Mouse (Mus musculus): ENCODE measurements around the gene Plekha8. TPM values are rescaled to one million over a fixed set of nuclear protein-coding genes. Genes with fewer than 3 reads are reported as not detected.

Gene Plekha8
- polyA plus RNA-seq, 1 experiment from 2014 or later: 13.0 TPM

DNA sequence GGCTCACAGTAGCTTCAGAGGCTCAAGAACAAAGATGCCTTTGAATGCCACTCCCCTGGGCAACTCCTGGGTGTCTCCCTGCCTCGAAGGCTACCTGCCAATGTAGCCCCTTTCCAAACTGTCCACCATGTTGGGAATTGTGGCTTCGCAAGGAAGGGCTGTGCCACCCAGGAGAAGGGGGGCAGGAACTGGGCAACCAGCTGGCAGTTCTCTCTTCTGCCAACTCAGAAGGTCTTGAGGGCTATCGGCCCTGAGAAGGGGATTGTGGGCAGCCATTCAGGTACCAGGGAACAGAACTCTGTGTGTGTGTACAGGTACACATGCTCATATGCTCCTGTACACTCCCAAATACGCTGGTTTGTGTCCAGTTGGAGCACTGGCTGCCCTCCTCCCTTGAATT is 89.2 kb downstream of the Plekha8 start:
- Histone ChIP-seq H3K4me2 (no peak overlapping the region), H3K4me1 (ENCODE audit: control insufficient read depth, insufficient read depth, low read length) (peaks cover 9% of the 10 kb centered on the region; the same call in 1 of the 2 replicates), H3K27ac (ENCODE audit: low read depth, low read length) (no peak overlapping the region), H3K4me3 (ENCODE audit: low read depth, low read length) (no peak overlapping the region), H3K9me3 (replicated peaks; ENCODE audit: control insufficient read depth, low read length) (no peaks in the 10 kb centered on the region), H3K27me3 (ENCODE audit: control insufficient read depth, insufficient read depth, low read length) (peaks cover 27% of the 10 kb centered on the region), H3K9ac (ENCODE audit: low read depth, low read length) (no peak overlapping the region), H3K36me3 (ENCODE audit: control insufficient read depth, insufficient read depth, low read length) (no peaks in the 10 kb centered on the region)
- 90% methylated on average over 4 of the region's 4 CpGs for WGBS (ENCODE audit: insufficient replicate concordance)
- ATAC-seq (replicated peaks; ENCODE audit: insufficient number of reproducible peaks, low FRiP score, low TSS enrichment): no peak

DNA sequence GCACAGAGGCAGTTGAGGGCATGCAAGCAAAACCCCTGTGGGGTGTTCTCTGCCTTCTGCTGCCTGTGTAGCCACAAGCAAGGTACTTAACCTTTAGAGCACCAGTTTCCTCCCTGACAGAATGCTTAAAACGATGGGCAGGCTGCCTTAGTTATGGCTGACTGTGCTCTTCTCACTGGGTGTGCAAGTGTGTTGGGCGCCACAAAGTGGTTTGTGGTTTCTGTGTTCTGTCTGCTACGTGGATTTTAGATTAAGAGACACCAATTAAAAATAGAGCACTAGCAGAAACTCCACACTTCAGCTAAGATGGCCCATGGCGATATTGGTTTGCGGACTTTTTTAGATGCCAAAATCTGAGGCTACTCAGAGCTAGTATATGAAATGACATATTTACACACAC is 90.2 kb downstream of the Plekha8 start:
- H3K4me2 ChIP-seq: no peak overlapping the region
- peaks cover 9% of the 10 kb centered on the region; the same call in 1 of the 2 replicates for H3K4me1 ChIP-seq (ENCODE audit: control insufficient read depth, insufficient read depth, low read length)
- no peak overlapping the region for H3K4me3 ChIP-seq (ENCODE audit: low read depth, low read length)
- no peak overlapping the region for H3K9ac ChIP-seq (ENCODE audit: low read depth, low read length)
- ATAC-seq (replicated peaks; ENCODE audit: insufficient number of reproducible peaks, low FRiP score, low TSS enrichment): no peak
- WGBS (ENCODE audit: insufficient replicate concordance): 81% methylated on average over 5 of the region's 5 CpGs
- no peaks in the 10 kb centered on the region for H3K36me3 ChIP-seq (ENCODE audit: control insufficient read depth, insufficient read depth, low read length)
- H3K27me3 ChIP-seq (ENCODE audit: control insufficient read depth, insufficient read depth, low read length): peaks cover 28% of the 10 kb centered on the region
- no peaks in the 10 kb centered on the region for H3K9me3 ChIP-seq (replicated peaks; ENCODE audit: control insufficient read depth, low read length)
- H3K27ac ChIP-seq (ENCODE audit: low read depth, low read length): no peak overlapping the region

DNA sequence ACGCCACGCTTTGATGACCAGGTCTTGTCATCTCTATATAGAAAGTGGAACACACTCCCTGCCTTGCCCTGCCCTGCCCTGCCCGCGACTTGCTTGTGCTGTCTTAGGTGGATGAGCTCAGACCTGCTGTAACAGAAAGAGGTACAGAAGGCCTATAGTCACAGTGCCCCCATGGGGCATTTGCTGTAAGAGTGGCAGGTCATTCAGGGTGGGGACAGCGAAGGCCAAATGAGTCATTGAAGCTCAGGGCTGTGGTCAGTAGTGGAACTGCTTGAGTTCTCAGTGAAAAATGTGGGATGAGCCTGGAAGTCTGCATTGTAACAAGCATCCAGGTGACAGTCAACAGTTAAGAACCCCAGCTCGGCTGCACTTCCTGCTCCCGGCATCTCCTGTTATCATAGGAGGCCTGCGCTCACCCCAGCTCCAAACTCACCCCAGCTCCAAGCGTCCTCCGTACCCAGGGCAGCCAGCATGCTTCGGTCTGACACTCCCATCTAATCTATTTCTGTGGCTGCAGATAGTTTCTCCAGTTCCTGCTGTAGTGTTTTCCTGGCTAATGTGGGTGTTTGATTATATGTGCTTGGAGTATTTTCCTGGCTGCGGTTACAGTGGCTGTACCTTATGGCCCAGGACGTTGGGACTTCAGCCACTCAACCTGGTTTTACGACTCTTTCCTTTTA is 90.9 kb downstream of the Plekha8 start:
- Histone ChIP-seq H3K36me3 (ENCODE audit: control insufficient read depth, insufficient read depth, low read length) (no peaks in the 10 kb centered on the region), H3K27ac (ENCODE audit: low read depth, low read length) (no peak overlapping the region), H3K4me3 (ENCODE audit: low read depth, low read length) (no peak overlapping the region), H3K4me2 (no peak overlapping the region), H3K9ac (ENCODE audit: low read depth, low read length) (no peak overlapping the region), H3K9me3 (replicated peaks; ENCODE audit: control insufficient read depth, low read length) (no peaks in the 10 kb centered on the region), H3K27me3 (ENCODE audit: control insufficient read depth, insufficient read depth, low read length) (peaks cover 34% of the 10 kb centered on the region), H3K4me1 (ENCODE audit: control insufficient read depth, insufficient read depth, low read length) (peaks cover 9% of the 10 kb centered on the region; the same call in 1 of the 2 replicates)
- WGBS (ENCODE audit: insufficient replicate concordance): 42% methylated on average over 14 of the region's 14 CpGs
- ATAC-seq (replicated peaks; ENCODE audit: insufficient number of reproducible peaks, low FRiP score, low TSS enrichment): no peak

DNA sequence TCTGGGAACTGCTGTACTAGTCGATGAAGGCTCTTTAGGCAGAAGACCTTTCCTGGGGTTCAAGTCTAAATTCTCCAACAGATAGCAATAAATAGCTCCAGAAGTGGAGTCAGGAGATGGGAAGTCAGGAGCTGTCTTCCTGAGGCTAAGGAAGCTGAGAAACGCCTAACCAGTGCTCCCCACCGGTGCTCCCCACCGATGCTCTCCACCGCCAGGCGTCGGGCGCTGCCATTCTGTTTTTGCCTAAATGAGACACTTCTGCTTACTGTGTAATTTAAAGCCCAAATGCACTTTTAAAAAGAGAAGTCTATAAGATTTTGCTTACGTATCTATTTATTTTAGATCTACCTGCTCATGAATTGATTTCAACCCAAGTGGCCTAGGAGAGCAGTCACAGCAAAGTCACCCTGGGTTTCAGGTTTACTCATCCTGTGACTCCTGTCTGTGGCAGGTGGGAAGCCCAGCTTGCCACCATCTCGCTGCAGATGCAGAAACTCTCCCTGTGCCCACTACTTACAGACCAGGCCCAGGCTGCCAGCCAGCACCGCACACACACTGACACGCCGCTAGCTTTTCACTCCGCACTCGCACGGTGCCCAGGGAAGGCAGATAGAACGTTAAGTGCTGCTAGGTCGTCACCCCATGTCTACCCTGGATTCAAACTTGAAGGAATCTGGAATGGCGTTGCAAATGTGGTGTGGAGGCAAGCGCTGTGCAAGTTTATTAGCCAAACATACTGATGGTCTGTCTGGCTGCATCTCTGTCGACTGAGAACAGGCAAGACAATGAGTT is 92.2 kb downstream of the Plekha8 start:
- no peak overlapping the region for H3K4me2 ChIP-seq
- 85% methylated on average over 21 of the region's 21 CpGs for WGBS (ENCODE audit: insufficient replicate concordance)
- H3K4me3 ChIP-seq (ENCODE audit: low read depth, low read length): no peak overlapping the region
- no peaks in the 10 kb centered on the region for H3K9me3 ChIP-seq (replicated peaks; ENCODE audit: control insufficient read depth, low read length)
- H3K9ac ChIP-seq (ENCODE audit: low read depth, low read length): no peak overlapping the region
- H3K36me3 ChIP-seq (ENCODE audit: control insufficient read depth, insufficient read depth, low read length): no peaks in the 10 kb centered on the region
- peaks cover 33% of the 10 kb centered on the region for H3K27me3 ChIP-seq (ENCODE audit: control insufficient read depth, insufficient read depth, low read length)
- no peak overlapping the region for H3K27ac ChIP-seq (ENCODE audit: low read depth, low read length)
- ATAC-seq (replicated peaks; ENCODE audit: insufficient number of reproducible peaks, low FRiP score, low TSS enrichment): no peak
- peaks cover 8% of the 10 kb centered on the region; the same call in 1 of the 2 replicates for H3K4me1 ChIP-seq (ENCODE audit: control insufficient read depth, insufficient read depth, low read length)

DNA sequence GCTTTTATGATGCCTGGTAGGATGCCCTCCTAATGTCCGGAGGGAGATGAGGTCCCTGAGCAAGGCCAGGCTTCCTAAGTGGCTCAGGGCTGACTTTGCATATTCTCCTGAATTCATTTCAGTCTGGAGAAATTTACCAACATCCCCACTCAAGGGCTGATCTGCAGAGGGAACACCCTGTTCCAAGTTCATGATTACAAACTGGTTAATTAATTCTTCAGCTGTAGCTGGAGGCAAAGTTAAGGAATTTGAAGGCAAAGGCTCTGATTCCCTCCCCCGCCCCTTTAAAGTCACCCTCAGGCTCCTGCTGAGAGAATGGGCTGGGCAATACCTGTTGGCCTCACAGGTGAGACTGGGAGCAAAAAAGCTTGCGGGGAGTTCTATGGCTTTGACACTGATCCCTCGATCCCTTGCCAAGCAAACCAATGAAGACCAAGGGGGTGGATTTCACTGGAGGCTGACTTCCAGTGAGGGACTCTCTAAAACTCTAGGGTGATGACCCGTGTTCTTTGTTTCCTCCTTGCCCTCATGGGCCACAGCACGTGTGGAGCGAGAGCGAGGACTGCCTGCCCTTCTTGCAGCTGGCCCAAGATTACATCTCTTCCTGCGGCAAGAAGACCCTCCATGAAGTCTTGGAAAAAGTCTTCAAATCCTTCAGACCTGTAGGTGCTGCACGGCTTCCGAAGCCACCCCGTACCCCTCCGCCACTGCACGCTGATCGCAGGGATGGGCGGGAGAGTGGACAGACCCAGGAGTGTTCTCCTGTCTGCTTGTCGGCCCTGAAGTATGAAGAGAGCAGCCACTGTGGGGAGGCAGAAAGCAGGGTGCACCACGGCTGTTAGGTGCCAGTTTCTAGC is 93.8 kb downstream of the Plekha8 start:
- Histone ChIP-seq H3K4me3 (ENCODE audit: low read depth, low read length) (no peak overlapping the region), H3K27ac (ENCODE audit: low read depth, low read length) (no peak overlapping the region), H3K9me3 (replicated peaks; ENCODE audit: control insufficient read depth, low read length) (no peaks in the 10 kb centered on the region), H3K9ac (ENCODE audit: low read depth, low read length) (no peak overlapping the region), H3K36me3 (ENCODE audit: control insufficient read depth, insufficient read depth, low read length) (no peaks in the 10 kb centered on the region), H3K27me3 (ENCODE audit: control insufficient read depth, insufficient read depth, low read length) (peaks cover 20% of the 10 kb centered on the region), H3K4me1 (ENCODE audit: control insufficient read depth, insufficient read depth, low read length) (peaks cover 4% of the 10 kb centered on the region; the same call in 1 of the 2 replicates), H3K4me2 (no peak overlapping the region)
- ATAC-seq (replicated peaks; ENCODE audit: insufficient number of reproducible peaks, low FRiP score, low TSS enrichment): no peak
- WGBS (ENCODE audit: insufficient replicate concordance): 73% methylated on average over 18 of the region's 18 CpGs

DNA sequence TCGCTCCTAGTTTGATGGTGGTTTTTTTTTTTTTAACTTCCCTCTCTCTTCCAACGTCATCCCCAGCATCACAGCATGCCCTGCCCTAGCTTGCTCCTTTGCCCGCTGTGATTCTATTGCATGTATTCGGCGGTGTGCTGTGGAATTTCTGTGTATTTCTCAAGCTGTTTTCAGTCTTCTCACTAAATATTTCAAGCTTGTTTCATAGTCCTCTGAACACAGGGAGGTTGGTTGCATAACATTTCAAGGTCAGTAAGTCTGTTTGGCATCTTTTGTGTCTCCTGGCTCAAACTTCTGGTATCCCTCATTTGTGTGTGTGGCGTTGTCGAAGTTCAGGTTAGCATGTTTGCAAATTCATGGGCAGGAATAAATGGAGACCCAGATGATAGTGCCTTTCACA is 94.8 kb downstream of the Plekha8 start:
- H3K4me1 ChIP-seq (ENCODE audit: control insufficient read depth, insufficient read depth, low read length): 0 out of 2 replicates have a peak, but pooled peaks cover 4% of the 10 kb centered on the region
- no peak overlapping the region for H3K4me2 ChIP-seq
- H3K9ac ChIP-seq (ENCODE audit: low read depth, low read length): no peak overlapping the region
- 83% methylated on average over 7 of the region's 7 CpGs for WGBS (ENCODE audit: insufficient replicate concordance)
- no peaks in the 10 kb centered on the region for H3K9me3 ChIP-seq (replicated peaks; ENCODE audit: control insufficient read depth, low read length)
- no peak overlapping the region for H3K27ac ChIP-seq (ENCODE audit: low read depth, low read length)
- H3K4me3 ChIP-seq (ENCODE audit: low read depth, low read length): no peak overlapping the region
- peaks cover 11% of the 10 kb centered on the region for H3K27me3 ChIP-seq (ENCODE audit: control insufficient read depth, insufficient read depth, low read length)
- no peaks in the 10 kb centered on the region for H3K36me3 ChIP-seq (ENCODE audit: control insufficient read depth, insufficient read depth, low read length)
- ATAC-seq (replicated peaks; ENCODE audit: insufficient number of reproducible peaks, low FRiP score, low TSS enrichment): no peak

DNA sequence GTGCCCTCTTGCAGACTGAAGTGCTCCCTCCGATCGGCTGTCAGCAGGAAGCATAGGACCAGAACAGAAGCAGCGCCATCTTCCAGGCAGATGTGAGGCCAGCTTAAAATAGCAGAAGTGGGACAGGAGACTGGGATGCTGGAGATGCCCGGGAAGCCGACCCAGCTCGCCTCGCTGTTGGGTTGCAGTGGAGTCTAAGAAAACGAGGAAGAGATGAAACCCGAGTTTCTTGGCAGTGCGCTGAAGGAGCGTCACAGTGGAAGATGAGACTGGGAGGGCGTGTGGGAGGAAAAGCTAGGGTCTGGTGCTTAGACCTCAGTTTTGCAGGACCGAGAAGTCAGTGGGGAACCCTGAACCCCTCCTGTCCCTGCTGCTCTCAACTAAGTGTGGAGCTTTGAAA is 95.9 kb downstream of the Plekha8 start:
- H3K4me3 ChIP-seq (ENCODE audit: low read depth, low read length): no peak overlapping the region
- H3K36me3 ChIP-seq (ENCODE audit: control insufficient read depth, insufficient read depth, low read length): no peaks in the 10 kb centered on the region
- no peaks in the 10 kb centered on the region for H3K4me1 ChIP-seq (ENCODE audit: control insufficient read depth, insufficient read depth, low read length)
- no peak overlapping the region for H3K9ac ChIP-seq (ENCODE audit: low read depth, low read length)
- H3K27me3 ChIP-seq (ENCODE audit: control insufficient read depth, insufficient read depth, low read length): peaks cover 11% of the 10 kb centered on the region
- H3K27ac ChIP-seq (ENCODE audit: low read depth, low read length): no peak overlapping the region
- 71% methylated on average over 13 of the region's 13 CpGs for WGBS (ENCODE audit: insufficient replicate concordance)
- H3K4me2 ChIP-seq: no peak overlapping the region
- no peaks in the 10 kb centered on the region for H3K9me3 ChIP-seq (replicated peaks; ENCODE audit: control insufficient read depth, low read length)
- no peak for ATAC-seq (replicated peaks; ENCODE audit: insufficient number of reproducible peaks, low FRiP score, low TSS enrichment)

DNA sequence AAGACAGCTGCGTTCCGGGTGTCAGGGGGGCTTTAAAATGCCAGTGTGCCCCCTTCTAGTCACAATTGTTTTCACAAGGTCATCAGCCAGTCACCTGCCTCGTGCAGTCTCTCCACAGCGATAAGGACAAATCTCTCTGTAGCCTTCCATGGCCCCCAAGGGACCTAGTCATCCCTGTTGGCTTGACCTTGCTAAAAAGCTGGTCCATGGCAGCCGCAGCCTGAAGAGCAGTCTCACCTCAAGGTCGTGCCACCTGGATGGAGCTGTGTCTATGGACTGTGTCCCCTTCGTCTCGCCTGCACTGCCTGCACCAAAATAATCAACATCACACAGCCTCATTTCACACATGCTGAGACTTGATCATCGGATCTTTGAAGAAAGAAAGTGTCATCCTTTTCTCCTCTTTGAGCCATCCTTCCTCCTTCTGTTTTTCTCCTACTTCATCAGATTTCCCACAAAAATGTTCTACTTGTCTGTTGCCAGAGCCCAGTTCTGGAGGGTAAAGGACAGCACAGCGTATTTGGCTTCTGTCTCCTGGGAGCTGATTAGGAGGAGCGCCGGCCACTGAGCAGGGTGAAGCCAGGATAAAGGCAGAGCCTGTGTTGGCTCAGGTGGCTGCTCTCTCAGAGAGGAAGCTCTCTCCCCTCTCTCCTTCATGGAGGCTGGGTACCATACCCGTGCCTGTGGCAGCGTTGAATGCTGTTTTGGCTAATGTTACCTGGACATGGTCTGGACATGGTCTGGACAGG is 96.6 kb downstream of the Plekha8 start:
- Histone ChIP-seq H3K4me1 (ENCODE audit: control insufficient read depth, insufficient read depth, low read length) (no peaks in the 10 kb centered on the region), H3K36me3 (ENCODE audit: control insufficient read depth, insufficient read depth, low read length) (no peaks in the 10 kb centered on the region), H3K9me3 (replicated peaks; ENCODE audit: control insufficient read depth, low read length) (no peaks in the 10 kb centered on the region), H3K4me2 (no peak overlapping the region), H3K27ac (ENCODE audit: low read depth, low read length) (no peak overlapping the region), H3K9ac (ENCODE audit: low read depth, low read length) (no peak overlapping the region), H3K4me3 (ENCODE audit: low read depth, low read length) (no peak overlapping the region), H3K27me3 (ENCODE audit: control insufficient read depth, insufficient read depth, low read length) (peaks cover 11% of the 10 kb centered on the region)
- WGBS (ENCODE audit: insufficient replicate concordance): 61% methylated on average over 14 of the region's 14 CpGs
- ATAC-seq (replicated peaks; ENCODE audit: insufficient number of reproducible peaks, low FRiP score, low TSS enrichment): no peak
